Comparison of ENCODE assay signal across 17 mouse cellular contexts in the genomic region with DNA sequence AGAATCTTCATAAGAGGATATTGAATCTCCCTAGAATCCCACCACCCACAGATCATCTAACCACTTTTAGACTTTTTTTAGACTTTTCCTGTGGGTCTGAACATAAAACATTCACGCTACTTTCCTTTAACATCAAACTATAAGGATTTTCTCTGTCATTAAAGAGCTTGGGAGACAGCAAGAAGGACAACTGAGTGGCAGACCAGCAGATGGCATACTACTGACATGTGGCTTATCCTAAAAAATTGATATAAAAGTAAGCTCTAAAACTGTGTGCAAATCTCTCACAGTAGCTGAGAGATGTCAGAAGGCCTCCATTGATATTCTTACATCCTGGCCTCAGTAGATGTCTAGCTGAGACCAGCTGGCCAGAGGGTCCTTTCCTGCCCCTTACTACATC. TPM values are rescaled to one million over a fixed set of nuclear protein-coding genes. Genes with fewer than 3 reads are reported as not detected.
"Had no signal": no experiment of that assay in that cellular context is flagged by ENCODE, and none has a peak within 500 bp of the region (broad histone marks: within the 10 kb centered on the region; RNA-seq: fewer than 3 reads in every experiment).

No protein-coding gene starts in this region.

- H3K9ac ChIP-seq: kidney, embryonic 15.5 days; liver, embryonic 15.5 days; neural tube, embryonic 15.5 days had no signal

- H3K4me2 ChIP-seq: kidney, embryonic 15.5 days; liver, embryonic 11.5 days; liver, embryonic 15.5 days; midbrain, embryonic 11.5 days; neural tube, embryonic 15.5 days had no signal

- H3K36me3 ChIP-seq: kidney, embryonic 15.5 days; limb, embryonic 10.5 days; liver, embryonic 15.5 days; neural tube, embryonic 15.5 days had no signal

- DNase-seq: kidney, adult 2 months; kidney, postnatal 25 days; lung, adult 2 months; lung, postnatal 4 days; right cerebral cortex, adult 18-20 months; right cerebral cortex, postnatal 25 days; thymus, adult 18-20 months; thymus, postnatal 14 days had no signal

- H3K4me1 ChIP-seq: liver, embryonic 15.5 days had no signal

- H3K27ac ChIP-seq: kidney, embryonic 15.5 days; limb, embryonic 10.5 days; liver, embryonic 15.5 days; neural tube, embryonic 15.5 days had no signal

- H3K4me3 ChIP-seq: kidney, embryonic 15.5 days; limb, embryonic 10.5 days; liver, embryonic 15.5 days; myocyte; neural tube, embryonic 15.5 days had no signal

- H3K9me3 ChIP-seq: kidney, embryonic 15.5 days; limb, embryonic 10.5 days; liver, embryonic 15.5 days; neural tube, embryonic 15.5 days had no signal

- ATAC-seq: lung, postnatal 0 days had no signal

RNA-seq across cellular contexts. Expression of a gene that starts 4.3 kb away (rescaled TPM):
- total RNA-seq: megakaryocyte, adult 5-6 weeks had no signal
